Mouse (Mus musculus) embryonic facial prominence, embryonic 13.5 days (tissue): ENCODE measurements around the gene 1810046K07Rik. TPM values are rescaled to one million over a fixed set of nuclear protein-coding genes. Genes with fewer than 3 reads are reported as not detected.
A peak's percentile ranks its signal among the peaks of the same experiment; 100 is the strongest.

ENCODE experiments used
- ATAC-seq: fragments of 200-750 bp; cut with Nextera tagmentation; 2 replicates; pipeline ENCODE4 v1.8.0; 2017; ENCODE audit warnings: low read depth; ENCODE audit not compliant: insufficient number of reproducible peaks, insufficient read depth, low FRiP score, low TSS enrichment
- H3K27ac ChIP-seq: fragments of 300-500 bp; sonication (generic); 2 replicates; pipeline ENCODE4 v1.5.1; 2015; ENCODE audit warnings: moderate library complexity, mild to moderate bottlenecking, inconsistent platforms
- H3K27me3 ChIP-seq: fragments of 300-500 bp; sonication (generic); 2 replicates; pipeline ENCODE4 v1.6.1; 2015; ENCODE audit warnings: mild to moderate bottlenecking, inconsistent platforms
- H3K36me3 ChIP-seq: fragments of 300-500 bp; sonication (generic); 2 replicates; pipeline ENCODE4 v1.6.1; 2015; ENCODE audit warnings: mild to moderate bottlenecking, inconsistent platforms
- H3K4me1 ChIP-seq: fragments of 300-500 bp; sonication (generic); 2 replicates; pipeline ENCODE4 v1.6.1; 2015; ENCODE audit warnings: inconsistent platforms
- H3K4me2 ChIP-seq: fragments of 300-500 bp; sonication (generic); 2 replicates; pipeline ENCODE4 v1.6.1; 2015; ENCODE audit warnings: moderate library complexity, mild to moderate bottlenecking, inconsistent platforms
- H3K4me3 ChIP-seq: fragments of 300-500 bp; sonication (generic); 2 replicates; pipeline ENCODE4 v1.5.1; 2015; ENCODE audit warnings: mild to moderate bottlenecking, inconsistent platforms
- H3K9ac ChIP-seq: fragments of 300-500 bp; sonication (generic); 2 replicates; pipeline ENCODE4 v1.6.1; 2015; ENCODE audit warnings: mild to moderate bottlenecking, inconsistent platforms
- H3K9me3 ChIP-seq: fragments of 300-500 bp; sonication (generic); 2 replicates; pipeline ENCODE4 v1.6.1; 2016; ENCODE audit warnings: inconsistent platforms
- WGBS: fragments of 180-500 bp; shearing (Covaris S2); methylation state at CpG from one replicate; pipeline ENCODE4 v1.1.7; 2015; ENCODE audit warnings: mixed read lengths; 5-methylcytosine and 5-hydroxymethylcytosine counted together
- polyA plus RNA-seq: library from polyadenylated mRNA; unstranded; fragments of >200 nt; fragmentation: Nextera tagmentation; extraction: Ambion mirVana; gene quantifications from 2 replicates; pipeline ENCODE4 v1.2.1, GENCODE M21; 2015

The 1810046K07Rik gene
- polyA plus RNA-seq, 1 experiment from 2014 or later, result not detected

GRCm38 (mm10) chr9:51293541-51293940 is 35.2 kb downstream of the 1810046K07Rik start:
- no peak overlapping the region for H3K4me3 ChIP-seq
- H3K27ac ChIP-seq, result no peak overlapping the region
- no peak for ATAC-seq
- H3K9me3 ChIP-seq, result no peaks in the 10 kb centered on the region
- no peaks in the 10 kb centered on the region for H3K36me3 ChIP-seq
- H3K4me1 ChIP-seq, result peaks cover 3% of the 10 kb centered on the region; the same call in 1 of the 2 replicates
- no peak overlapping the region for H3K4me2 ChIP-seq
- 53% methylated on average over 8 of the region's 8 CpGs for WGBS
- no peaks in the 10 kb centered on the region; the same call in 1 of the 2 replicates for H3K27me3 ChIP-seq
- H3K9ac ChIP-seq, result no peak overlapping the region

- no peaks in the 10 kb centered on the region for H3K9me3 ChIP-seq
- H3K4me2 ChIP-seq, result no peak overlapping the region
- H3K36me3 ChIP-seq, result no peaks in the 10 kb centered on the region
- peaks cover 3% of the 10 kb centered on the region; the same call in 1 of the 2 replicates for H3K4me1 ChIP-seq
- H3K27ac ChIP-seq, result no peak overlapping the region
- no peak for ATAC-seq
- H3K4me3 ChIP-seq, result no peak overlapping the region
- no peaks in the 10 kb centered on the region; the same call in 1 of the 2 replicates for H3K27me3 ChIP-seq
- no peak overlapping the region for H3K9ac ChIP-seq
- WGBS, result 29% methylated on average over 4 of the region's 4 CpGs
Measured at GRCm38 (mm10) chr9:51292674-51293073, 36.0 kb downstream of the 1810046K07Rik start.

GRCm38 (mm10) chr9:51290980-51291379 is 37.7 kb downstream of the 1810046K07Rik start:
- no peaks in the 10 kb centered on the region for H3K36me3 ChIP-seq
- H3K4me2 ChIP-seq, result no peak overlapping the region
- ATAC-seq, result no peak
- no peak overlapping the region for H3K4me3 ChIP-seq
- H3K9me3 ChIP-seq, result no peaks in the 10 kb centered on the region
- 74% methylated on average over 4 of the region's 4 CpGs for WGBS
- H3K4me1 ChIP-seq, result peaks cover 3% of the 10 kb centered on the region; the same call in 1 of the 2 replicates
- H3K9ac ChIP-seq, result no peak overlapping the region
- no peaks in the 10 kb centered on the region for H3K27me3 ChIP-seq
- H3K27ac ChIP-seq, result no peak overlapping the region

GRCm38 (mm10) chr9:51286079-51286478 is 42.6 kb downstream of the 1810046K07Rik start:
- H3K4me3 ChIP-seq, result no peak overlapping the region
- no peaks in the 10 kb centered on the region for H3K4me1 ChIP-seq
- no peaks in the 10 kb centered on the region for H3K9me3 ChIP-seq
- no peak overlapping the region for H3K9ac ChIP-seq
- H3K4me2 ChIP-seq, result no peak overlapping the region
- H3K27me3 ChIP-seq, result peaks cover 11% of the 10 kb centered on the region; the same call in 1 of the 2 replicates
- WGBS, result 51% methylated on average over 2 of the region's 2 CpGs
- H3K36me3 ChIP-seq, result no peaks in the 10 kb centered on the region
- ATAC-seq, result no peak
- H3K27ac ChIP-seq, result no peak overlapping the region

- H3K4me3 ChIP-seq, result peak within 1 kb of the TSS; percentile 58
- peaks cover 29% of the 10 kb centered on the region for H3K27me3 ChIP-seq
- no peaks in the 10 kb centered on the region for H3K36me3 ChIP-seq
- peak; percentile 93 for ATAC-seq
- H3K9ac ChIP-seq, result peak within 1 kb of the TSS; percentile 76
- H3K27ac ChIP-seq, result peak within 1 kb of the TSS; percentile 44; the same call in 1 of the 2 replicates
- H3K4me2 ChIP-seq, result peak within 1 kb of the TSS; percentile 90
- under 1% methylated on average over 53 of the region's 53 CpGs for WGBS
- H3K9me3 ChIP-seq, result no peaks in the 10 kb centered on the region
- peaks cover 5% of the 10 kb centered on the region; the same call in 1 of the 2 replicates for H3K4me1 ChIP-seq
Measured at GRCm38 (mm10) chr9:51278500-51279381, 50.0 kb downstream of the 1810046K07Rik start, which contains the start of gene Colca2. TSS of gene Colca2 (minus strand) at chr9:51278569.

GRCm38 (mm10) chr9:51277834-51278498 is 50.8 kb downstream of the 1810046K07Rik start:
- Histone ChIP-seq H3K4me2 (peak overlapping the region; percentile 90), H3K27ac (0 out of 2 replicates have a peak overlapping the region, but pooled peaks have one; percentile 44), H3K9me3 (no peaks in the 10 kb centered on the region), H3K4me1 (peaks cover 5% of the 10 kb centered on the region; the same call in 1 of the 2 replicates), H3K27me3 (peaks cover 29% of the 10 kb centered on the region), H3K4me3 (peak overlapping the region; percentile 58), H3K9ac (peak overlapping the region; percentile 76), H3K36me3 (no peaks in the 10 kb centered on the region)
- 14% methylated on average over 13 of the region's 13 CpGs for WGBS
- no peak for ATAC-seq

- H3K36me3 ChIP-seq, result no peaks in the 10 kb centered on the region
- no peak overlapping the region for H3K9ac ChIP-seq
- no peak for ATAC-seq
- no peak overlapping the region for H3K4me2 ChIP-seq
- no peaks in the 10 kb centered on the region for H3K9me3 ChIP-seq
- no peak overlapping the region for H3K4me3 ChIP-seq
- peaks cover 5% of the 10 kb centered on the region; the same call in 1 of the 2 replicates for H3K4me1 ChIP-seq
- H3K27me3 ChIP-seq, result peaks cover 7% of the 10 kb centered on the region
- H3K27ac ChIP-seq, result no peak overlapping the region
- WGBS, result 30% methylated on average over 4 of the region's 4 CpGs
Measured at GRCm38 (mm10) chr9:51274678-51275077, 54.0 kb downstream of the 1810046K07Rik start.

GRCm38 (mm10) chr9:51273581-51274154 is 55.0 kb downstream of the 1810046K07Rik start:
- WGBS, result 58% methylated on average over 9 of the region's 9 CpGs

GRCm38 (mm10) chr9:51272102-51272501 is 56.6 kb downstream of the 1810046K07Rik start:
- 72% methylated on average over 5 of the region's 5 CpGs for WGBS
- no peak overlapping the region for H3K4me2 ChIP-seq
- no peaks in the 10 kb centered on the region for H3K36me3 ChIP-seq
- H3K4me3 ChIP-seq, result no peak overlapping the region
- H3K9ac ChIP-seq, result no peak overlapping the region
- H3K4me1 ChIP-seq, result no peaks in the 10 kb centered on the region
- H3K9me3 ChIP-seq, result no peaks in the 10 kb centered on the region
- ATAC-seq, result no peak
- no peak overlapping the region for H3K27ac ChIP-seq
- no peaks in the 10 kb centered on the region for H3K27me3 ChIP-seq

More at GRCm38 (mm10) chr9:51273581-51274154, 55.0 kb downstream of the 1810046K07Rik start:
- H3K4me3 ChIP-seq, result no peak overlapping the region
- no peaks in the 10 kb centered on the region for H3K9me3 ChIP-seq
- H3K36me3 ChIP-seq, result no peaks in the 10 kb centered on the region
- H3K27ac ChIP-seq, result no peak overlapping the region
- peaks cover 5% of the 10 kb centered on the region; the same call in 1 of the 2 replicates for H3K4me1 ChIP-seq
- H3K27me3 ChIP-seq, result no peaks in the 10 kb centered on the region; the same call in 1 of the 2 replicates
- no peak overlapping the region for H3K9ac ChIP-seq
- no peak overlapping the region for H3K4me2 ChIP-seq
- ATAC-seq, result no peak

- Histone ChIP-seq H3K36me3 (no peaks in the 10 kb centered on the region), H3K4me2 (no peak overlapping the region), H3K9me3 (no peaks in the 10 kb centered on the region), H3K4me1 (no peaks in the 10 kb centered on the region), H3K4me3 (no peak overlapping the region), H3K27ac (no peak overlapping the region), H3K27me3 (no peaks in the 10 kb centered on the region), H3K9ac (no peak overlapping the region)
- WGBS, result 75% methylated on average over 8 of the region's 8 CpGs
- ATAC-seq, result no peak
Measured at GRCm38 (mm10) chr9:51271073-51271472, 57.6 kb downstream of the 1810046K07Rik start.

GRCm38 (mm10) chr9:51268852-51269251 is 59.9 kb downstream of the 1810046K07Rik start:
- no peaks in the 10 kb centered on the region for H3K27me3 ChIP-seq
- H3K4me3 ChIP-seq, result no peak overlapping the region
- no peak overlapping the region for H3K27ac ChIP-seq
- H3K9me3 ChIP-seq, result no peaks in the 10 kb centered on the region
- no peaks in the 10 kb centered on the region for H3K36me3 ChIP-seq
- WGBS, result 66% methylated on average over 5 of the region's 5 CpGs
- ATAC-seq, result no peak
- H3K4me2 ChIP-seq, result no peak overlapping the region
- no peaks in the 10 kb centered on the region for H3K4me1 ChIP-seq
- H3K9ac ChIP-seq, result no peak overlapping the region
